Mouse (Mus musculus): Measurements from ENCODE around the gene Slco4a1.

Gene Slco4a1

DNA sequence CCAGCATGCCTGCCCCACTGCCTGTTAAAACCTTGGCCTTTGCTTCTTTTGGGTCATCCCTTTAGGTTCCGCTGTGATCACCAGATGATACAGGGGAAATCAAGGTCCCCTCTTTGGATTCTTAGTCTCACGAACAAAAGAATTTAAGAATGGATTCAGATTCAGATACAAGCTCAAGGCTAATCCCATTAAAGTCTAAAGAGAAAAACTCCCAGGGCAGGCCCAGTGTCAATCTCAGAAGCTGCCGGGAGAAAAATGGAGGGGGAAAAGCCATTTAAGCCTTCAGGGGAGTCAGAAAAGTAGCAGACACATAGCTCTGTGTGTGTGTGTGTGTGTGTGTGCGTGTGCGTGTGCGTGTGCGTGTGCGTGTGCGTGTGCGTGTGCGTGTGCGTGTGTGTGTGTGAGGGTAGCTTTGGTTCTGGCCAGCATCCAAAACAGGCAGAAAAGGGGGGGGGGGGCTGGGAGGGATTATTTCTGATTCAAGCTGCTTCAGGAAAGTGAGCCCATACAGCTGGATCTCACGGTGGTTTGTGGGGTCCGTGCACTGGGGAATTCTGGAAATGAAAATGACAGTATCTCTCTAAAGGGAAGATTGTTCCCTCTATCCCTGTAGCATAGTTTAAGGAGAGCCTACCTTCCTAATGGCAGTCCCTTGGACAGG is 52.5 kb downstream of the Slco4a1 start:
- no peak for DNase-seq (ENCODE audit: low read depth, low spot score)

- DNase-seq (ENCODE audit: low read depth, low spot score) = no peak
These were observed 54.8 kb downstream of the Slco4a1 start for GRCm38 (mm10) chr2:180510867-180511266.

DNA sequence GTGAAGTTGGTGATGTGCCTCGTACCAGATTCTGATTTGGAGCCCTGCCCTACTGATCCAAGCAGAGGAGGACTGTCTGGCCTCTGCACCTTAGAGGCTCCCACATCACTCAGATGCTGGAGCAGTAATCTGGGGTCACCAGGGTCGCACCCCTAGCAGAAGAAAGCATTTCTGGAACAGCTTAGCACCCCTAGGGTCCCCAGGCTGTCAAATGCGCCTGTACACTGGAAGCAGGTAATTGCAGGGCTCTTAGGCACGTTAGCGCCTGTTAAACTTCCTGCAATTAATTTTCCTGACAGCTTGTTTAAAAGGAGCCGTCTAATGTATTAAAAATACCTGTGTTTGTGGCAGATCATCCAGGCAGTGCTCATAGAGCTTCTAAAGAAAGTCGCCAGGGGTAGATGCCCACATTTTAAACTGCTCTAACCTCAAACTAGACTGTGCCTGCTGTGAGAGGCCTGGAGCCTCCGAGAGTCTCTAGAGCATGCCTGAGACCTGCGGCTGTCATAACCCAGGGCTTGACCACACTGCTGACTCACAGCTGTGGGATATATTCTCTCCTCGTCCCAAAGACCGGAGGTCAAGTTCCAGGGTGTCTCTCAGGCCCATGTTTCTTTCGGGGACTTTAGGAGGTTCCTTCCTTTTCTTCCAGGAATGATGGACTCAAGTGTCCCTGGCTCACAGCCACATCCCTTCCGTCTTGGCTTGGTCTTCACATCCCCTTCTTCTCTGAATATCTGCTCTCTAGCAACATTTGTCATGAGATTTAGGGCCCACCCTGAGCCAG is 56.0 kb downstream of the Slco4a1 start:
- DNase-seq (ENCODE audit: low read depth, low spot score) = no peak

- no peak for DNase-seq (ENCODE audit: low read depth, low spot score)
These were observed 57.0 kb downstream of the Slco4a1 start for GRCm38 (mm10) chr2:180513019-180513418.

- no peak for DNase-seq (ENCODE audit: low read depth, low spot score)
These were observed 57.8 kb downstream of the Slco4a1 start for GRCm38 (mm10) chr2:180513835-180514234.

- DNase-seq (ENCODE audit: low read depth, low spot score) = no peak
These were observed 65.6 kb downstream of the Slco4a1 start for GRCm38 (mm10) chr2:180521437-180522221.

- DNase-seq (ENCODE audit: low read depth, low spot score) = no peak
These were observed 66.8 kb downstream of the Slco4a1 start for GRCm38 (mm10) chr2:180522825-180523224.

All from brain, embryonic 18.5 days (tissue).